Mouse (Mus musculus): ENCODE measurements around the gene Alkal2.

DNA sequence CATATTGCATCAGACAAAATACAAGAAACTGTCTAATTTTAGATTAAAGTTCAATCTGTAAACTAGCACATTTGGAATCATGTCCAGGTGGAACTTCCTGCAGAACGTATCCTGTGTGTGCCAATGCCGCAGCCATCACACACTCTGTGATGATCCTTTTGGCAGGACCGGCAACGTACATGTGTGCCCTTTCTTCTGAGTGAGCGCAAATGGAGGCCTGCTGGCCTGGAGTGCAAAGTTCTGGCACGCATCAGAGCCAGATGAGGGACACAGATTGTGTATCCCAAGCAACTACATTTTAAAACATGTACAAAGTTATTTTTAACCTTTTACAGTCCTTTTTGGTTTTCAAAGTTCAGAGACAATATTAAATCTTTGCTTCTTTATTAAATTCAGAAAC, 32.3 kb upstream of the Alkal2 start:
- TF ChIP-seq USF2 (IDR thresholded peaks at IDR 0.05; ENCODE audit: borderline replicate concordance in 1 of 2, insufficient read depth in 1 of 2, low read depth in 1 of 2, low read length in 2 of 2), result no peak
- TF ChIP-seq POLR2AphosphoS5 (IDR thresholded peaks at IDR 0.05; ENCODE audit: borderline replicate concordance, low read depth, low read length), result no peak
- no peak for TF ChIP-seq GATA1 (IDR thresholded peaks at IDR 0.05; ENCODE audit: low read depth, low read length)
- TF ChIP-seq MAFK (IDR thresholded peaks at IDR 0.05; ENCODE audit: borderline replicate concordance, low read depth, low read length), result no peak
- TF ChIP-seq POLR2A (IDR thresholded peaks at IDR 0.05; ENCODE audit: control insufficient read depth in 1 of 2, insufficient read depth in 1 of 2, low read depth in 1 of 2, low read length in 2 of 2, poor library complexity in 1 of 2), result no peak
- TF ChIP-seq EP300 (IDR thresholded peaks at IDR 0.05; ENCODE audit: low read depth in 1 of 2, low read length in 2 of 2), result no peak
- TF ChIP-seq MXI1 (IDR thresholded peaks at IDR 0.05; ENCODE audit: low read depth, low read length), result no peak
- TF ChIP-seq CTCF (IDR thresholded peaks at IDR 0.05 in 2 of 3, conservative IDR thresholded peaks at IDR 0.05 in 1 of 3; ENCODE audit: control insufficient read depth in 1 of 3, insufficient read depth in 1 of 3, low read depth in 2 of 3, low read length in 3 of 3, poor library complexity in 1 of 3, severe bottlenecking in 1 of 3), result no peak
- TF ChIP-seq E2F4 (IDR thresholded peaks at IDR 0.05; ENCODE audit: borderline replicate concordance, low read depth, low read length), result no peak
- no peak for TF ChIP-seq JUND (IDR thresholded peaks at IDR 0.05; ENCODE audit: low read depth, low read length)
- no peak for TF ChIP-seq POLR2AphosphoS2 (IDR thresholded peaks at IDR 0.05; ENCODE audit: low read length)
- TF ChIP-seq MYB (IDR thresholded peaks at IDR 0.05; ENCODE audit: low read depth, low read length), result no peak
- TF ChIP-seq MAX (IDR thresholded peaks at IDR 0.05; ENCODE audit: low read length), result no peak
- TF ChIP-seq NELFE (IDR thresholded peaks at IDR 0.05; ENCODE audit: low read depth, low read length), result no peak

Data from MEL (cell line).